Mouse (Mus musculus): ENCODE measurements around the gene Shisa8. TPM values are rescaled to one million over a fixed set of nuclear protein-coding genes. Genes with fewer than 3 reads are reported as not detected.

Shisa8 gene
- polyA plus RNA-seq, 1 experiment = 0.77 TPM

- TF ChIP-seq POLR2A (IDR thresholded peaks at IDR 0.05; ENCODE audit: borderline replicate concordance, control insufficient read depth, low read depth, low read length) (peak; percentile 46; the same call in 1 of the 2 replicates), CTCF (IDR thresholded peaks at IDR 0.05; ENCODE audit: control insufficient read depth, insufficient read depth, low read length) (no peak)
- Histone ChIP-seq H3K27ac (ENCODE audit: control insufficient read depth, insufficient read depth, low read depth, low read length, poor library complexity) (peak within 1 kb of the TSS; percentile 65), H3K4me1 (ENCODE audit: control insufficient read depth, insufficient read depth, low read length) (no peaks in the 10 kb centered on the region), H3K4me3 (replicated peaks; ENCODE audit: control insufficient read depth, low read depth, low read length) (peak within 1 kb of the TSS; percentile 87)
- under 1% methylated on average over 65 of the region's 65 CpGs for WGBS
Observed at GRCm38 (mm10) chr15:82244115-82244804, 31.6 kb upstream of the Shisa8 start, which contains the start of gene Cenpm. TSS of gene Cenpm (minus strand) at chr15:82244748.

DNA sequence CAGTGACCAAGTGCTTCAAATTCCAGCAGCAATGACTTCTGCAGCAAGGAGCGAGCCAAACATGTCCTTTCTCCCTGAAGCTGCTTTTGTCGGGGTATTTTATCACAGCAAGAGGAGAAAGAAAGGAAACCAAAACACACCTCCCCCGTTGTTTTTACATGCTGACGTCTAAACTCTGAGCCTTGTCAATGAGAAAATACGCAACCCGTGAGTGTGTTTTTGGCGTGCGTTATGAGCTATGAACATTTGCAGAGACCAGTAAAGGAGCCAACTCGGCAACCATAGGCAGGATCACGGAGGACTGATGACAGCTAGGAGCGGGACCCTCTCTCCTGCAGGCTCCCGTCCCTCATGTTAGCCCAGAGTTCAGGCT is 31.1 kb upstream of the Shisa8 start:
- Histone ChIP-seq H3K4me1 (ENCODE audit: control insufficient read depth, insufficient read depth, low read length) (no peaks in the 10 kb centered on the region), H3K4me3 (replicated peaks; ENCODE audit: control insufficient read depth, low read depth, low read length) (peak overlapping the region; percentile 87), H3K27ac (ENCODE audit: control insufficient read depth, insufficient read depth, low read depth, low read length, poor library complexity) (peak overlapping the region; percentile 32)
- no peak for TF ChIP-seq POLR2A (IDR thresholded peaks at IDR 0.05; ENCODE audit: borderline replicate concordance, control insufficient read depth, low read depth, low read length)
- TF ChIP-seq CTCF (IDR thresholded peaks at IDR 0.05; ENCODE audit: control insufficient read depth, insufficient read depth, low read length) = no peak
- 2% methylated on average over 12 of the region's 12 CpGs for WGBS

DNA sequence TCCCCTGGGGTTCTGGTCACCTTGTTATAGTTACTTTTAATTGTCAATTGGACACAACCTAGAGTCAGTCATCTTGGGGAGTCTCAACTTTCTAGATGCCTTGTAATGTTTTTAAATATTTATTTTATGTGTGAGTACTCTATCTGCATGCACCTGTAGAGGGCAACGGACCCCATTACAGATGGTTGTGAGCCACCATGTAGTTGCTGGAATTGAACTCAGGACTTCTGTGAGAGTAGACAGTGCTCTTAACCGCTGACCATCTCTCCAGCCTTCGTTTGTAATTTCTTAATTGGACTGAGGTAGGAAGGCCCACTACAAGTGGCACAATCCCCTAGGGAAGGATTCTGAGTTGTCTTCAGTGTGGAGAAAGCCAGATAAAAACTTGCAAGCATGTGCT is 30.7 kb upstream of the Shisa8 start:
- Histone ChIP-seq H3K4me1 (ENCODE audit: control insufficient read depth, insufficient read depth, low read length) (no peaks in the 10 kb centered on the region), H3K27ac (ENCODE audit: control insufficient read depth, insufficient read depth, low read depth, low read length, poor library complexity) (no peak overlapping the region), H3K4me3 (replicated peaks; ENCODE audit: control insufficient read depth, low read depth, low read length) (peak overlapping the region; percentile 87)
- WGBS = 64% methylated on average over 3 of the region's 3 CpGs
- TF ChIP-seq CTCF (IDR thresholded peaks at IDR 0.05; ENCODE audit: control insufficient read depth, insufficient read depth, low read length) (no peak), POLR2A (IDR thresholded peaks at IDR 0.05; ENCODE audit: borderline replicate concordance, control insufficient read depth, low read depth, low read length) (no peak)

DNA sequence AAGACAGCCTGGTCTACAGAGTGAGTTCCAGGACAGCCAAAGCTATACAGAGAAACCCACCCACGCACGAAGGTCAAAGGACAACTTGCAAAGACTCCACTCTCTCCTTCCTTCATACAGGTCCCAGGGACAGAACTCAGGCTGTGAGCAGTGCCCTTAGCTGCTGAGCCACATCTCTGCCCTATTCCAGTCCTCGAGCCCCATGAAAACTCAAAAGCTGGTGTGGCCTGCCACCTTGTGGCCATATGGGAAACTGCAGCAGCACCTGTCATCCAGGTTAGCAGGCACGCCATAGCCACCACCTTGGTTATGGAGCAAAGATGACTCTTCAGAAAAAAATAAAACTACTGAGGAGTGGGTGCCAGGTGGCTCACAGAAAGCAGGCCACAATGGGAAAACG is 23.9 kb upstream of the Shisa8 start:
- TF ChIP-seq CTCF (IDR thresholded peaks at IDR 0.05; ENCODE audit: control insufficient read depth, insufficient read depth, low read length) (peak; percentile 96), POLR2A (IDR thresholded peaks at IDR 0.05; ENCODE audit: borderline replicate concordance, control insufficient read depth, low read depth, low read length) (no peak)
- no peak overlapping the region for H3K27ac ChIP-seq (ENCODE audit: control insufficient read depth, insufficient read depth, low read depth, low read length, poor library complexity)
- 29% methylated on average over 5 of the region's 5 CpGs for WGBS
- H3K4me3 ChIP-seq (replicated peaks; ENCODE audit: control insufficient read depth, low read depth, low read length) = no peak overlapping the region
- H3K4me1 ChIP-seq (ENCODE audit: control insufficient read depth, insufficient read depth, low read length) = peaks cover 2% of the 10 kb centered on the region; the same call in 1 of the 2 replicates

GRCm38 (mm10) chr15:82235661-82236060 is 23.0 kb upstream of the Shisa8 start:
- Histone ChIP-seq H3K27ac (ENCODE audit: control insufficient read depth, insufficient read depth, low read depth, low read length, poor library complexity) (no peak overlapping the region), H3K4me3 (replicated peaks; ENCODE audit: control insufficient read depth, low read depth, low read length) (no peak overlapping the region), H3K4me1 (ENCODE audit: control insufficient read depth, insufficient read depth, low read length) (peaks cover 2% of the 10 kb centered on the region; the same call in 1 of the 2 replicates)
- no peak for TF ChIP-seq POLR2A (IDR thresholded peaks at IDR 0.05; ENCODE audit: borderline replicate concordance, control insufficient read depth, low read depth, low read length)
- no peak for TF ChIP-seq CTCF (IDR thresholded peaks at IDR 0.05; ENCODE audit: control insufficient read depth, insufficient read depth, low read length)
- WGBS = 39% methylated on average over 10 of the region's 10 CpGs

DNA sequence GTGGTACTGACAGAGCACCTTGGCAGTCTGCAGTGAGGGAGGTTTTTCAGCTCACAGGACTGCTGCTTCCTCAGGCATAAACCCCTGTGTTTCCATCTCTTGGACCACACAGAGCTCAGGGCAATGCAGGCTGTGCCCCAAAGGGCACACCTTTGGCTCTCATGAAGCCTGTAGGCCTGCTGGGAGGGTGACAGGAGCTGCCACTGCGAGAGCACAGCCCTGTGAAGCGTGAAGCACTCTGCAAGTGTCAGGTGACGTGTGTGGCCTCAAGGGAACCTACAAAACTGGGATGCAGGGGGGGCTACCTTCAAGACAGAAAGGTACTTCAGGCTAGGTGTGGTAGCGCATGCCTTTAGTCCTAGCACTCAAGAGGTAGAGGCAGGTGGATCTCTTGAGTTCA is 20.0 kb upstream of the Shisa8 start:
- H3K27ac ChIP-seq (ENCODE audit: control insufficient read depth, insufficient read depth, low read depth, low read length, poor library complexity) = peak overlapping the region; percentile 47; the same call in 1 of the 2 replicates
- no peak for TF ChIP-seq CTCF (IDR thresholded peaks at IDR 0.05; ENCODE audit: control insufficient read depth, insufficient read depth, low read length)
- TF ChIP-seq POLR2A (IDR thresholded peaks at IDR 0.05; ENCODE audit: borderline replicate concordance, control insufficient read depth, low read depth, low read length) = no peak
- WGBS = 81% methylated on average over 4 of the region's 4 CpGs
- peaks cover 2% of the 10 kb centered on the region; the same call in 1 of the 2 replicates for H3K4me1 ChIP-seq (ENCODE audit: control insufficient read depth, insufficient read depth, low read length)
- no peak overlapping the region for H3K4me3 ChIP-seq (replicated peaks; ENCODE audit: control insufficient read depth, low read depth, low read length)

GRCm38 (mm10) chr15:82231591-82232378 is 19.2 kb upstream of the Shisa8 start:
- H3K27ac ChIP-seq (ENCODE audit: control insufficient read depth, insufficient read depth, low read depth, low read length, poor library complexity) = peak overlapping the region; percentile 47
- 70% methylated on average over 11 of the region's 11 CpGs for whole genome bisulfite sequencing
- H3K4me3 ChIP-seq (replicated peaks; ENCODE audit: control insufficient read depth, low read depth, low read length) = no peak overlapping the region
- peaks cover 2% of the 10 kb centered on the region; the same call in 1 of the 2 replicates for H3K4me1 ChIP-seq (ENCODE audit: control insufficient read depth, insufficient read depth, low read length)
- TF ChIP-seq CTCF (IDR thresholded peaks at IDR 0.05; ENCODE audit: control insufficient read depth, insufficient read depth, low read length) (no peak), POLR2A (IDR thresholded peaks at IDR 0.05; ENCODE audit: borderline replicate concordance, control insufficient read depth, low read depth, low read length) (no peak)

- H3K27ac ChIP-seq (ENCODE audit: control insufficient read depth, insufficient read depth, low read depth, low read length, poor library complexity) = no peak overlapping the region; the same call in 1 of the 2 replicates
- WGBS = 74% methylated on average over 4 of the region's 4 CpGs
Observed at GRCm38 (mm10) chr15:82231100-82231499, 18.5 kb upstream of the Shisa8 start.

More at GRCm38 (mm10) chr15:82231100-82231499, 18.5 kb upstream of the Shisa8 start:
- TF ChIP-seq POLR2A (IDR thresholded peaks at IDR 0.05; ENCODE audit: borderline replicate concordance, control insufficient read depth, low read depth, low read length) (no peak), CTCF (IDR thresholded peaks at IDR 0.05; ENCODE audit: control insufficient read depth, insufficient read depth, low read length) (no peak)
- peaks cover 2% of the 10 kb centered on the region; the same call in 1 of the 2 replicates for H3K4me1 ChIP-seq (ENCODE audit: control insufficient read depth, insufficient read depth, low read length)
- no peak overlapping the region for H3K4me3 ChIP-seq (replicated peaks; ENCODE audit: control insufficient read depth, low read depth, low read length)
